Mouse (Mus musculus): ENCODE results near the gene Tti1. TPM values are rescaled to one million over a fixed set of nuclear protein-coding genes. Genes with fewer than 3 reads are reported as not detected.

The Tti1 gene
- polyA plus RNA-seq (2012; rRNA removed) (9.3 and 11.1 TPM in 2 replicates), polyA plus RNA-seq (2014; fragmentation: Nextera tagmentation; extraction: Ambion mirVana) (11.3 and 12.4 TPM in 2 replicates)

DNA sequence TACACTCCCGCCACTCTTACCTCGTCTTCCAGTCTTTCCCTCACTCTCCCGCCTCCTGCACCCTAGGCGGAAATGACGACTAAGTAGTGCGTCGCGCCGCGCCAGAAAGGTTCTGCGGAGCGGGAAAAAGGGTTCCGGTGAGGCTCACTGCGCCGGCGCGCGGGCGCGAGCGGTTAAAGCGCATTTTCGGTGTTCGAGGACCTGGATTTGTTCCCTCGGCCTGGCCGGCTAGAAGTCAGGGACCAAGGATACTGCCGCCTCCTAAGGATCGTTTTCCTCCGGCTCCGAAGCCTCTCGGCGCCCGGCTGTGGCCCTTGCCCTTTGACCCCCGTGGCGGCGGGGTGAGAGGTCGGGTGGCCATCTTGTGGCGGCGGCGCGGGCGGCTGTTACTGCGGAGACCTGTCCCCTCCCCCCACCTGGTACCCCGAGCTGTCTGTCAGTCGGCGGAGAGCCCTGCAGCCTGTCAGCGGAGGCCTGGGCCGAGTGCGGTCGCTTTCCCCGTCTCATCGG, at the start of gene Tti1, which contains the start of gene Rprd1b:
Gene Tti1 (minus strand): TSS at position 80 of the 510 bp plus-strand sequence.
Gene Rprd1b (plus strand): TSS at position 144 of the 510 bp plus-strand sequence.
- WGBS (ENCODE audit: insufficient replicate concordance) = under 1% methylated on average over 52 of the region's 52 CpGs
- Histone ChIP-seq H3K4me1 (replicated peaks; ENCODE audit: control insufficient read depth in 2 of 2, insufficient read depth in 2 of 2, low read length in 1 of 2) (peaks cover 28 to 29% of the 10 kb centered on the region in 2 experiments), H3K9me3 (ENCODE audit: control insufficient read depth, low read length) (no peaks in the 10 kb centered on the region), H3K27ac (peak within 1 kb of the TSS; percentile 69), H3K4me3 (ENCODE audit: insufficient read depth in 1 of 2, low read depth in 2 of 2, low read length in 2 of 2) (peak within 1 kb of the TSS; percentile 75 to 93), H3K36me3 (replicated peaks; ENCODE audit: control insufficient read depth, insufficient read depth, low read depth) (peaks cover 5% of the 10 kb centered on the region), H3K9ac (replicated peaks) (peak within 1 kb of the TSS; percentile 95), H3K27me3 (ENCODE audit: control insufficient read depth, insufficient read depth, low read length) (no peaks in the 10 kb centered on the region), H3K4me2 (ENCODE audit: low read depth) (peak within 1 kb of the TSS; percentile 87)
- DNase-seq (ENCODE audit: low read depth in 3 of 3, low spot score in 3 of 3) = peak; percentile 86 to 90 (median 90)
- TF ChIP-seq CTCF (IDR thresholded peaks at IDR 0.05; ENCODE audit: low read depth) (no peak), EP300 (IDR thresholded peaks at IDR 0.05; ENCODE audit: low read depth) (no peak; the same call in 1 of the 2 replicates)
- peak; percentile 92 for ATAC-seq (ENCODE audit: insufficient read depth)

DNA sequence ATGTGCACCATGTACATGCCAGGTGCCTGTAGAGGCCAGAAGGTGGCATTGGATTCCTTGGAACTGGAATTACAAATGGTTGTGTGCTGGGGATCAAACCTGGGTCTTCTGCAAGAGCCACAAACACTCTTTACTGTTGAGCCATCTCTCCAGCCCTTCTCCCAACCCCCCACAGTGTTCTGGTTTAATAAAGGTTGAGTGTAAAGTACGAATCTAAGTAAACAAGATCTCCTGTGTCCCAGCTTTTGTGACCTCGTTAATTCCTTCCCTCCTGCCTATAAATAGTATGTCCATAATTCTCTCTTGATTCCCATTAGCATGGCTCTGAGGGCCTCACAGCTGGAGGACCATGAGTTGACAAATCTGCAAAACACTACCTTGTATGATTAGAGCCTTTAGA, 49.7 kb upstream of the Tti1 start:
- DNase-seq (ENCODE audit: low read depth in 3 of 3, low spot score in 3 of 3) = no peak
- ATAC-seq (ENCODE audit: insufficient read depth) = no peak
- Histone ChIP-seq H3K36me3 (replicated peaks; ENCODE audit: control insufficient read depth, insufficient read depth, low read depth) (peaks cover 24% of the 10 kb centered on the region), H3K4me1 (replicated peaks; ENCODE audit: control insufficient read depth in 2 of 2, insufficient read depth in 2 of 2, low read length in 1 of 2) (peaks cover 0 to 13% of the 10 kb centered on the region in 2 experiments; a peak in 2 of 4 replicates), H3K4me3 (ENCODE audit: insufficient read depth in 1 of 2, low read depth in 2 of 2, low read length in 2 of 2) (no peak overlapping the region), H3K9me3 (ENCODE audit: control insufficient read depth, low read length) (no peaks in the 10 kb centered on the region), H3K27me3 (ENCODE audit: control insufficient read depth, insufficient read depth, low read length) (no peaks in the 10 kb centered on the region), H3K9ac (replicated peaks) (no peak overlapping the region), H3K4me2 (ENCODE audit: low read depth) (no peak overlapping the region), H3K27ac (no peak overlapping the region)
- TF ChIP-seq EP300 (IDR thresholded peaks at IDR 0.05; ENCODE audit: low read depth) (no peak), CTCF (IDR thresholded peaks at IDR 0.05; ENCODE audit: low read depth) (no peak)
- 76% methylated on average over 2 of the region's 2 CpGs for whole genome bisulfite sequencing (ENCODE audit: insufficient replicate concordance)

DNA sequence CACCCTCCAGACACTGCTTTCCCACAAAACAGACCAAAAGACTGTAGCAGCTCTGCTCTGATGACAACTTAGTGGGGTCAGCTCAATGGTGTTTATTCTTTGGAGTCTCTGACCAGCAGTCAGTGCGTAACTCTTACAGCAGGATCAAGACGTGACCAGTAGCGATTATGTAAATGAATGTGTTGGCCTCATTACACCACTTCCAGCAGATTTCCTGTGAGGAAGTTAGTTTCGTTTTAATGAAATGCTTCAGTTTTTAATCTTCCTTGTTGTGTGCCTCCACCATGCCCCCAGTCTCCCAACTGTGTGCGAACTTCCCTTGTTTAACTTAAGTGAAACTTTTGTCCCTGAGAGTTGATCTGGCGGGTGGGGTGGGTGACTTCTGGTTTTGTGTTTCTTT, 48.5 kb upstream of the Tti1 start:
- Histone ChIP-seq H3K9me3 (ENCODE audit: control insufficient read depth, low read length) (no peaks in the 10 kb centered on the region), H3K4me2 (ENCODE audit: low read depth) (no peak overlapping the region), H3K27ac (no peak overlapping the region), H3K4me1 (replicated peaks; ENCODE audit: control insufficient read depth in 2 of 2, insufficient read depth in 2 of 2, low read length in 1 of 2) (peaks cover 0 to 13% of the 10 kb centered on the region in 2 experiments; a peak in 2 of 4 replicates), H3K4me3 (ENCODE audit: insufficient read depth in 1 of 2, low read depth in 2 of 2, low read length in 2 of 2) (no peak overlapping the region), H3K27me3 (ENCODE audit: control insufficient read depth, insufficient read depth, low read length) (no peaks in the 10 kb centered on the region), H3K36me3 (replicated peaks; ENCODE audit: control insufficient read depth, insufficient read depth, low read depth) (peaks cover 28% of the 10 kb centered on the region), H3K9ac (replicated peaks) (no peak overlapping the region)
- 72% methylated on average over 6 of the region's 6 CpGs for WGBS (ENCODE audit: insufficient replicate concordance)
- DNase-seq (ENCODE audit: low read depth in 3 of 3, low spot score in 3 of 3) (no peak), ATAC-seq (ENCODE audit: insufficient read depth) (no peak)
- no peak for TF ChIP-seq CTCF (IDR thresholded peaks at IDR 0.05; ENCODE audit: low read depth)
- no peak for TF ChIP-seq EP300 (IDR thresholded peaks at IDR 0.05; ENCODE audit: low read depth)

DNA sequence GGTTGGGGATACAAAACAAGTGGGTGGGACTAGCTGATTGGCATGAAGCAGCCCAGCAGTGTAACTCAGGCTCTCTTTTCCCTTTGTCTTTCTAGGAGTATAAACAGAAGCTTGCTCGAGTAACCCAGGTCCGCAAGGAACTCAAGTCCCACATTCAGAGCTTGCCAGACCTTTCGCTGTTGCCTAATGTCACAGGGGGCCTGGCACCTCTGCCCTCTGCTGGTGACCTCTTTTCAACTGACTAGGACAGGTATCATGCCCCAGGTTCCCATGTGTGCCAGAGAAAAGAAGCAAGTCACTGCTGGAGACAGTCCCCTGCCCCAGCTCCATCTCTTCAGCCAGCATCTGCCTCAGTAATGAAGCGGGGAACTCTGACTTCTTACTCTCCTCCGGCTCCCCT, 46.6 kb upstream of the Tti1 start:
- TF ChIP-seq EP300 (IDR thresholded peaks at IDR 0.05; ENCODE audit: low read depth) (no peak), CTCF (IDR thresholded peaks at IDR 0.05; ENCODE audit: low read depth) (0 out of 2 replicates have a peak, but pooled peaks have one; percentile 2)
- Histone ChIP-seq H3K4me2 (ENCODE audit: low read depth) (no peak overlapping the region), H3K9me3 (ENCODE audit: control insufficient read depth, low read length) (no peaks in the 10 kb centered on the region), H3K9ac (replicated peaks) (no peak overlapping the region), H3K27ac (no peak overlapping the region), H3K36me3 (replicated peaks; ENCODE audit: control insufficient read depth, insufficient read depth, low read depth) (peaks cover 39% of the 10 kb centered on the region), H3K4me3 (ENCODE audit: insufficient read depth in 1 of 2, low read depth in 2 of 2, low read length in 2 of 2) (no peak overlapping the region), H3K4me1 (replicated peaks; ENCODE audit: control insufficient read depth in 2 of 2, insufficient read depth in 2 of 2, low read length in 1 of 2) (peaks cover 0 to 8% of the 10 kb centered on the region in 2 experiments; a peak in 1 of 4 replicates), H3K27me3 (ENCODE audit: control insufficient read depth, insufficient read depth, low read length) (no peaks in the 10 kb centered on the region)
- 89% methylated on average over 5 of the region's 5 CpGs for WGBS (ENCODE audit: insufficient replicate concordance)
- DNase-seq (ENCODE audit: low read depth in 3 of 3, low spot score in 3 of 3) (no peak), ATAC-seq (ENCODE audit: insufficient read depth) (no peak)

- ATAC-seq (ENCODE audit: insufficient read depth) (no peak), DNase-seq (ENCODE audit: low read depth in 3 of 3, low spot score in 3 of 3) (no peak)
- H3K4me1 ChIP-seq (replicated peaks; ENCODE audit: control insufficient read depth in 2 of 2, insufficient read depth in 2 of 2, low read length in 1 of 2) = no peaks in the 10 kb centered on the region
- H3K27me3 ChIP-seq (ENCODE audit: control insufficient read depth, insufficient read depth, low read length) = no peaks in the 10 kb centered on the region
- H3K27ac ChIP-seq = no peak overlapping the region
- WGBS (ENCODE audit: insufficient replicate concordance) = 85% methylated on average over 5 of the region's 5 CpGs
- H3K9me3 ChIP-seq (ENCODE audit: control insufficient read depth, low read length) = no peaks in the 10 kb centered on the region
- no peak overlapping the region for H3K4me3 ChIP-seq (ENCODE audit: insufficient read depth in 1 of 2, low read depth in 2 of 2, low read length in 2 of 2)
- H3K36me3 ChIP-seq (replicated peaks; ENCODE audit: control insufficient read depth, insufficient read depth, low read depth) = peaks cover 45% of the 10 kb centered on the region
- no peak overlapping the region for H3K9ac ChIP-seq (replicated peaks)
- no peak overlapping the region for H3K4me2 ChIP-seq (ENCODE audit: low read depth)
- TF ChIP-seq CTCF (IDR thresholded peaks at IDR 0.05; ENCODE audit: low read depth) (no peak), EP300 (IDR thresholded peaks at IDR 0.05; ENCODE audit: low read depth) (no peak)
These were observed 43.4 kb upstream of the Tti1 start for GRCm38 (mm10) chr2:158071633-158071995.

Measured in liver, embryonic 14.5 days (tissue).